Mouse (Mus musculus) heart, postnatal 0 days (tissue): ENCODE measurements around the gene Rrbp1.

Experiments used
- CTCF ChIP-seq: IDR thresholded peaks from 2 replicates; pipeline ENCODE4 v1.5.1; 2016; ENCODE audit warnings: antibody characterized with exemption, control low read depth, low read depth
- EP300 ChIP-seq: IDR thresholded peaks from 2 replicates; pipeline ENCODE4 v1.6.1; 2016; ENCODE audit warnings: antibody characterized with exemption, low read depth

- TF ChIP-seq EP300: no peak
- no peak for TF ChIP-seq CTCF
Measured at GRCm38 (mm10) chr2:143932340-143932873, 78.7 kb downstream of the Rrbp1 start.
